Mouse (Mus musculus): ENCODE measurements at regions not wholly inside any gene's neighbourhood (a gene's known extent, or its start where the extent isn't known, plus 50 kb on each side); places are given as distances from the start of the nearest gene placed in this dataset.

DNA sequence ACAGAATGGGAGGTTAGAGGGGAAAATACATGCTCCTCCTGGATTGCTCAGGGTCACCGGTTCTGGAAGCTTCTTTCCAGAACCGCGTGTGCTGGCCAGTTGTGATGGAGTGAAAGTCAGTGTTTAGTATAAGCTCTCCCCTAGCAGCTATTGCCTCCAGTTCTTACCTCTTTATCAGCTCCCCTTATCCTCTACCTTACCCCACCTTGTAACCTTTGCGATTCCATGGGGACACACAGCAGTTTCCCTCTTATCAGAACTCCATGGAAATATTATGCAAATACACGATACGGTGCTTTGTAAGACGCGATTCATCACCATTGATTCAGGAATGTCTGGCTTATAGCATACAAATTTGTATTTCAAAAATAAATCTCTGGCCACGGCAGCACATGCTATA lies 232.9 kb upstream of the Dusp10 start:
- TF ChIP-seq GATA1 (IDR thresholded peaks at IDR 0.05; ENCODE audit: borderline replicate concordance, low read length), result no peak
- TF ChIP-seq CTCF (IDR thresholded peaks at IDR 0.05; ENCODE audit: low read depth, low read length), result no peak
- no peak for TF ChIP-seq POLR2AphosphoS5 (IDR thresholded peaks at IDR 0.05; ENCODE audit: insufficient replicate concordance, low read depth, low read length)
- no peak for TF ChIP-seq TAL1 (conservative IDR thresholded peaks at IDR 0.05; ENCODE audit: low read depth, low read length)
